Mouse (Mus musculus) lung, postnatal 0 days (tissue): ENCODE data around the gene Fam69b. TPM values are rescaled to one million over a fixed set of nuclear protein-coding genes. Genes with fewer than 3 reads are reported as not detected.

Source experiments
- ATAC-seq: fragments of 200-750 bp; cut with Nextera tagmentation; 2 replicates; pipeline ENCODE4 v1.8.0; 2017; ENCODE audit warnings: moderate library complexity
- DNase-seq: peaks from one replicate; pipeline ENCODE4 v3.0.0-alpha.2; 2016; ENCODE audit warnings: low spot score
- H3K27ac ChIP-seq: fragments of 300-500 bp; sonication (generic); 2 replicates; pipeline ENCODE4 v1.5.1; 2014; ENCODE audit warnings: antibody characterized with exemption, mild to moderate bottlenecking, low read length, mixed read lengths
- H3K27me3 ChIP-seq: fragments of 300-500 bp; sonication (generic); replicated peaks from 2 replicates; pipeline ENCODE4 v1.6.1; 2014; ENCODE audit warnings: low read length, mixed read lengths; ENCODE audit not compliant: insufficient read depth
- H3K36me3 ChIP-seq: fragments of 300-500 bp; sonication (generic); 2 replicates; pipeline ENCODE4 v1.6.1; 2014; ENCODE audit warnings: low read length, mixed read lengths; ENCODE audit not compliant: insufficient read depth
- H3K4me1 ChIP-seq: fragments of 300-500 bp; sonication (generic); 2 replicates; pipeline ENCODE4 v1.6.1; 2014; ENCODE audit warnings: antibody characterized with exemption, low read depth, low read length, mixed read lengths; ENCODE audit not compliant: insufficient read depth
- H3K4me2 ChIP-seq: fragments of 300-500 bp; sonication (generic); replicated peaks from 2 replicates; pipeline ENCODE4 v1.6.1; 2014; ENCODE audit warnings: low read depth, mild to moderate bottlenecking, low read length, moderate library complexity, mixed read lengths
- H3K4me3 ChIP-seq: fragments of 300-500 bp; sonication (generic); 2 replicates; pipeline ENCODE4 v1.5.1; 2014; ENCODE audit warnings: low read depth, low read length
- H3K9ac ChIP-seq: fragments of 300-500 bp; sonication (generic); replicated peaks from 2 replicates; pipeline ENCODE4 v1.6.1; 2014; ENCODE audit warnings: low read depth, mild to moderate bottlenecking
- H3K9me3 ChIP-seq: fragments of 300-500 bp; sonication (generic); 2 replicates; pipeline ENCODE4 v1.6.1; 2016; ENCODE audit warnings: low read length, mixed read lengths
- CTCF ChIP-seq: IDR thresholded peaks from 2 replicates; pipeline ENCODE4 v1.5.1; 2016; ENCODE audit warnings: antibody characterized with exemption, mild to moderate bottlenecking
- EP300 ChIP-seq: IDR thresholded peaks from 2 replicates; pipeline ENCODE4 v1.6.1; 2016; ENCODE audit warnings: antibody characterized with exemption, mild to moderate bottlenecking, control low read depth
- WGBS: fragments of 180-500 bp; shearing (Covaris S2); extraction: QIAGEN DNeasy Blood & Tissue Kit; methylation state at CpG from one replicate; pipeline ENCODE4 v1.1.7; 2014; 5-methylcytosine and 5-hydroxymethylcytosine counted together
- polyA plus RNA-seq: library from polyadenylated mRNA; unstranded; fragments of >200 nt; fragmentation: Nextera tagmentation; extraction: Ambion mirVana; gene quantifications from 2 replicates; pipeline ENCODE4 v1.2.1, GENCODE M21; 2015

Fam69b gene
- polyA plus RNA-seq, 1 experiment from 2014 or later, result 8.2 TPM

DNA sequence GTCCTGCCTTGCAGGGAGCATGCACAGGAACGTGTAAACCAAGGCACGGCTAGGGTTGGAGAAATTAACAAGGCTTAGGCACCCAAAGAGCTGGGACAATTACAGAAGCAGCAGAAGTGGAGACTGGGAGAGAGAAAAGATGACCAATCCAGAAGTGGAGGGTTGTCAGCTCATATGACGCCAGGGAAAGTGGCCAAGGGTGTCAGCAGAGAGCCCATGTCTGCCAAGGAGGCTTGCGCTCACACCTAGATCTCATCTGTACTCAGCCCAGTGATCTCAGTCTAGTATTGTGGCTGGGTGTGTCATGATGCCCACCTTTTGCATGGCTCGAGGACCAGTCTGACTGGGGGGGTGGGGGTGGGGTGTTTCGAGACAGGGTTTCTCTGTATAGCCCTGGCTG is 42.5 kb upstream of the Fam69b start:
- WGBS, result 33% methylated on average over 6 of the region's 6 CpGs
- Histone ChIP-seq H3K27ac (peak overlapping the region; percentile 91), H3K4me3 (peak overlapping the region; percentile 58), H3K4me2 (peak overlapping the region; percentile 74), H3K9me3 (no peaks in the 10 kb centered on the region), H3K27me3 (no peaks in the 10 kb centered on the region), H3K9ac (peak overlapping the region; percentile 79), H3K4me1 (peaks cover 4% of the 10 kb centered on the region; the same call in 1 of the 2 replicates), H3K36me3 (no peaks in the 10 kb centered on the region)
- DNase-seq, result no peak
- no peak for ATAC-seq
- TF ChIP-seq EP300 (no peak), CTCF (peak; percentile 11; the same call in 1 of the 2 replicates)

DNA sequence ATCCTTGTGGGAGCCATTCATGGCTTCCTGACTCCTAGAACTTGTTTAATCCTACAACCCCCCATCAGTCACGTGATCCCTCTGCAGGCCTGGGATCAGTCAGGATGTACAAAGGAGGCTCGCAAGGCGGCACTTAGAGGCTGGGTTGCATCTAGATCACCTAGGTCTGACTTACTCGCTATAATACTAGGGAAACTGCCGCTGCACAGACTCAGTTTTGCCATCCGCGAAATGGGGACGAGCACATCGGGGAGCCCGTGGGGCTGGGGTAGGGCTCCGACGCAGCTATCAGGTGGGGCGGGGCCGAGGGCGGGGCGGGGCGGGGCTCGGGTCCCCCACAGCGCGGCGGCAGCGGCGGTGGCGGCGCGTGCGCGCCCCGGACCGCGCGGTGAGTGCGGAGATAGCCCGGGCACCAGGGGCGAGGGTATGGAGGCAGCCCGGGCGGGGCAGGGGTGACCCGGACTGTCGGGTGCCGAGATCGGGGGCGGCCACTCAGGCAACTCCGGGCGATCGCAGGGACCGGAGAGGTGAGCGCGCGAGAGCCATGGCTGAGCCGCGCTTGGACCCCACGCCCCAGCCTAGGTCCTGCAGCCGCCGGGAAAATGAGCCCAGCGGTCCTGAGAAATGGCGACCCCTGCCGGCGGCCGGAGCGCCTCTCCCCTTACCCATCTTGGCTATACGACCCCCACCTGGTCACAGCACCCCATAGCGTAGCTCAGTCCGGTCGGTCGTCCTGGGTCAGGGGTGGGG is 41.8 kb upstream of the Fam69b start, which contains the start of gene Gm20532:
Gene Gm20532 (plus strand): TSS at position 346 of the 750 bp plus-strand sequence.
- peak within 1 kb of the TSS; percentile 91 for H3K27ac ChIP-seq
- H3K9me3 ChIP-seq, result no peaks in the 10 kb centered on the region
- peaks cover 8% of the 10 kb centered on the region; the same call in 1 of the 2 replicates for H3K4me1 ChIP-seq
- under 1% methylated on average over 36 of the region's 65 CpGs for WGBS
- no peaks in the 10 kb centered on the region for H3K36me3 ChIP-seq
- H3K9ac ChIP-seq, result peak within 1 kb of the TSS; percentile 79
- DNase-seq (peak; percentile 66), ATAC-seq (peak; percentile 32)
- TF ChIP-seq CTCF, result peak; percentile 68
- TF ChIP-seq EP300, result no peak
- H3K27me3 ChIP-seq, result no peaks in the 10 kb centered on the region
- peak within 1 kb of the TSS; percentile 58 for H3K4me3 ChIP-seq
- H3K4me2 ChIP-seq, result peak within 1 kb of the TSS; percentile 74

DNA sequence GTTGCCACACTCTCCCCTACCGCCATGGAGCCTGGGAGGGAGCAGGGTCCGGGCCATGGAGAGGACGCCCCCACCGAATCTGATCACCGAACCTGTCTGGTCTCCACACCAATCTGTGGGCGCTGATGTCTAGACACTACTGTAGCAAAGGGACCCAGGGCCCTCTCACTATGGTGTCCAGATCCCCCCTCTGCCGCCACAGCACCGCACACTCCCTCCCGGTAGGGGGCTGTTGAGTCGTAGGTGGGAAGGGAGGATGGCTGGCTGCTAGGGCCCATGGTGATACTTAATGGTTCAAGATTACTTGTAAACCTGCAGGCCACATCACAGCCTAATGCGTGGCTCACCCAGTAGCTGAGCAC is 41.2 kb upstream of the Fam69b start:
- DNase-seq (peak; percentile 39), ATAC-seq (peak; percentile 4)
- 5% methylated on average over 10 of the region's 11 CpGs for WGBS
- no peak for TF ChIP-seq EP300
- no peak; the same call in 1 of the 2 replicates for TF ChIP-seq CTCF
- Histone ChIP-seq H3K9ac (peak overlapping the region; percentile 79), H3K4me1 (peaks cover 10% of the 10 kb centered on the region; the same call in 1 of the 2 replicates), H3K27me3 (no peaks in the 10 kb centered on the region), H3K4me3 (peak overlapping the region; percentile 58), H3K9me3 (no peaks in the 10 kb centered on the region), H3K36me3 (peaks cover 3% of the 10 kb centered on the region; the same call in 1 of the 2 replicates), H3K27ac (peak overlapping the region; percentile 91), H3K4me2 (peak overlapping the region; percentile 74)

DNA sequence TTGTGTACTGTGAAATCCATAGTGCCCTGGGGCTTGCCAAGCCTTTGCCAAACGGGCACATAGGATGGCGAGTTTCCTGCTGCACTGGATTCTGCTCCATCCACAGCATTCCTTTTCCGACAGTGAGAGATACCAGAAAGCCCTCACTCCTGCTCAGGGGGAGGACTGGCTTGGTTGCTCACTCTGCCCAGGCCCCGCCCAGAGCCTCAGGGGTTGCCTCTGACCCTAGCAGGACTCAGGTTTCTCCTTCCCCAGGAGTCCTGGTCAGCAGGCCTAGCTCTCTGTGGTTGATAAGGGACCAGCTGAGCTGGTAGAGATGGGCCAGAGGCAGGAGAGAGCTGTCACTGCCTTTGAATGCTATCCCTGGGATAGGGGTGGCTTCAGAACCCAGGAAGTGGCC is 39.7 kb upstream of the Fam69b start:
- ATAC-seq (no peak), DNase-seq (no peak)
- Histone ChIP-seq H3K27me3 (no peaks in the 10 kb centered on the region), H3K9ac (peak overlapping the region; percentile 79), H3K4me1 (peaks cover 6% of the 10 kb centered on the region; the same call in 1 of the 2 replicates), H3K9me3 (no peaks in the 10 kb centered on the region), H3K4me2 (peak overlapping the region; percentile 74), H3K27ac (peak overlapping the region; percentile 91), H3K4me3 (peak overlapping the region; percentile 58), H3K36me3 (peaks cover 19% of the 10 kb centered on the region)
- 24% methylated on average over 4 of the region's 4 CpGs for WGBS
- TF ChIP-seq CTCF (no peak), EP300 (no peak)

DNA sequence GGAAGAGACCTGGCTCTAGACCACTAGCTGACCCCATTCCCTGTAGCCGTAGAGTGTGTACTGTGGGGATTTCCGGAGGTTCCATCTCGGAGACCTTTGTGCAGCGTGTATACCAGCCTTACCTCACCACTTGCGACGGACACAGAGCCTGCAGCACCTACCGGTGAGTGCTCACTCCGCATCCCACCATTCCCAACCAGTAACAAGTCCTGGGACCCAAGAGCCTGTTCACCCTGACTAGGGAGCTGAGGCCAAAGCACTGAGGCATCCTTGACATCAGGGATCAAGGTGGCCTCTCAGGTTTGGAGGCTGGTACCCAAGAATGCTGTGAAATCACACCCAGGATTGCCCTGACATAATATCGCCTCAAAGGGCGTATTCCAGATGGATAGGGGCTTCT is 39.0 kb upstream of the Fam69b start:
- ATAC-seq, result no peak
- Histone ChIP-seq H3K36me3 (peaks cover 19% of the 10 kb centered on the region), H3K9ac (peak overlapping the region; percentile 79), H3K4me2 (peak overlapping the region; percentile 74), H3K4me1 (peaks cover 6% of the 10 kb centered on the region; the same call in 1 of the 2 replicates), H3K27ac (peak overlapping the region; percentile 91), H3K9me3 (no peaks in the 10 kb centered on the region), H3K4me3 (peak overlapping the region; percentile 58), H3K27me3 (no peaks in the 10 kb centered on the region)
- 77% methylated on average over 10 of the region's 10 CpGs for WGBS
- DNase-seq, result no peak
- TF ChIP-seq EP300 (no peak), CTCF (no peak)

DNA sequence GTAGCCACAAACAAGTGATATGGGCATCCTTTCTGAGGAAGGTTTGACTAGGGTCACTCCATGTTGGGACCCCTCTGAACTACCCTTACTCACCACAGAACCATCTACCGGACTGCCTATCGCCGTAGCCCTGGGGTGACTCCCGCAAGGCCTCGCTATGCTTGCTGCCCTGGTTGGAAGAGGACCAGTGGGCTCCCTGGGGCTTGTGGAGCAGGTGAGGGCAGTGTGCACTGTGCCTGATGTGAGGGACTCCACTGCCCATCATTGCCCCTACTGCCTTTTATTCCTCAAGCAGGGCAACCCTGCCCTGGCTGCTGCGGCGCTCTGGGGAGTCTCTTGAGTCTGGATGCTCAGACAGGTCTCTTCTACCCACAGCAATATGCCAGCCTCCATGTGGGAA is 38.0 kb upstream of the Fam69b start:
- TF ChIP-seq CTCF (no peak), EP300 (no peak)
- ATAC-seq, result no peak
- H3K4me1 ChIP-seq, result peaks cover 6% of the 10 kb centered on the region; the same call in 1 of the 2 replicates
- DNase-seq, result no peak
- H3K9me3 ChIP-seq, result no peaks in the 10 kb centered on the region
- peaks cover 28% of the 10 kb centered on the region for H3K36me3 ChIP-seq
- peak overlapping the region; percentile 91; the same call in 1 of the 2 replicates for H3K27ac ChIP-seq
- WGBS, result 82% methylated on average over 7 of the region's 7 CpGs
- peak overlapping the region; percentile 58 for H3K4me3 ChIP-seq
- no peaks in the 10 kb centered on the region for H3K27me3 ChIP-seq
- peak overlapping the region; percentile 79 for H3K9ac ChIP-seq
- peak overlapping the region; percentile 74 for H3K4me2 ChIP-seq
